Mouse (Mus musculus) layer of hippocampus, postnatal 36 days (tissue): ENCODE data around the gene Usp20. TPM values are rescaled to one million over a fixed set of nuclear protein-coding genes. Genes with fewer than 3 reads are reported as not detected.

Experiments used
- DNase-seq, 2 experiments: peaks; one replicate each; pipeline ENCODE4 v3.0.0; 2022
- total RNA-seq, 2 experiments: library from RNA; stranded (reverse); gene quantifications; 2 replicates each; pipeline ENCODE4 v1.2.3; 2021

Usp20 gene
- total RNA-seq, 2 experiments from 2014 or later, result 79.3 to 80.4 TPM

DNA sequence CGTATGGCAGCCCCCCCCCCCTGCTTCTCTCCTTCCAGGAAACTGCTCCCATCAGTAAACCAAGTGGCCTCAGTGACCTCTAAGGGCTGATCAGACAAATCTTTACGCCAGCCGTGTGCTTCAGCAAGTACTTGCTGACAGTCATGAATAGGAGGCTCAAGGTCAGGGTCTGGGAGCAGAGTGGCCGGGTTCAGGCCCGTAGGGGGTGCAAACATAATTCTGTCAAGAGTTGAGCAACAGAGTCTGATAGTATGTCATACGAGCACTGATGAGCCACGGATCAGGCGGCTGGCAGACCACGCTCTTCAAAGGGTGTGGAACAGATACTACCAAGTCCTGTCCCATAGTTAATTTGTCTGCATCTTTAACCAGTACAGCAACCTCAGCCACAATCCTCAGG is 8.1 kb downstream of the Usp20 start:
- no peak for DNase-seq

DNA sequence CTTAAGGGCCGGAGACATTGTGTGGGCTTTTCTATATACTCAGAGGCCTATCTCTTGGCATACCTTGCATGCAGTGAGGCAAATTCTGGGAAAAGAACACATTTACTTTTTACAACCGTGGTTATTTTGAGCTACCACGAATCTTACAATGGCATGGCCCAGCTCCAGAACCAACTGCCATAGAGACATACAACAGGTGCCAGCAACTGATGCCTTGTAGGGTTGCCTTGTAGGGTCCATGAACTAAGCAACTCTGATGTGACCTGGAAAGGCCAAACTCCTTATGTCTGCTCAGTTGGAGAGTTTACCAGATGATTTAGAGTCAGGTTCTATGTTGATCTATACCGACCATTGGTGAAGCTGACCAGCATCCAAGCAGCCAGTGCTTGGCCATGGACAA is 12.8 kb downstream of the Usp20 start:
- no peak for DNase-seq

DNA sequence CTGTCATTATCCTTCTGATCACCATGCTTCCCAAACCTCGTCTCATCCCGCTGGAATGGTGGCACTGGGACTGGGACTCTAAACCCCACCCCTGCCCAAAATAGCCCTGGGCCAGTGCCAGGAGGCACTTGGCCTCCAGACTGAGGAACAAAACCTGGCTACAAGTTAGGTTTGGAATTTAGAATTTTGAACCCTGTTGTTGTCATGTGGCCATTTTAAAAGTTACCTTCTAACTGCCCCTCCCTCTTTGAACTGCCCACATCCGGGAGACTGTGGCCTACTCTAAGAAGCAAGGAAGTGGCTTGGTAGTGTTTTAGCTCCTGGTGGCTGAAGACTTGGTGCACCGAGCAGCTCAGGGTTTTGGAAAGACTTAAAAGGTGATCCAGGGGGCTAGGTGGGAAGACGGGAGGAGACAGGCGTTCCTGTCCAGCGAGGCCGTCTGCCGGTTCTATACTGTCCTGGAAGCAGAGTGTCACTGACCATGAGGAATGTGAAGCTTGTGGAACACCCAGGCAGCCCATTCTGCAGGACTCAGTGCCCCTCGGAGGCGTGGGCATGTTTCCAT is 13.4 kb downstream of the Usp20 start:
- no peak for DNase-seq

DNA sequence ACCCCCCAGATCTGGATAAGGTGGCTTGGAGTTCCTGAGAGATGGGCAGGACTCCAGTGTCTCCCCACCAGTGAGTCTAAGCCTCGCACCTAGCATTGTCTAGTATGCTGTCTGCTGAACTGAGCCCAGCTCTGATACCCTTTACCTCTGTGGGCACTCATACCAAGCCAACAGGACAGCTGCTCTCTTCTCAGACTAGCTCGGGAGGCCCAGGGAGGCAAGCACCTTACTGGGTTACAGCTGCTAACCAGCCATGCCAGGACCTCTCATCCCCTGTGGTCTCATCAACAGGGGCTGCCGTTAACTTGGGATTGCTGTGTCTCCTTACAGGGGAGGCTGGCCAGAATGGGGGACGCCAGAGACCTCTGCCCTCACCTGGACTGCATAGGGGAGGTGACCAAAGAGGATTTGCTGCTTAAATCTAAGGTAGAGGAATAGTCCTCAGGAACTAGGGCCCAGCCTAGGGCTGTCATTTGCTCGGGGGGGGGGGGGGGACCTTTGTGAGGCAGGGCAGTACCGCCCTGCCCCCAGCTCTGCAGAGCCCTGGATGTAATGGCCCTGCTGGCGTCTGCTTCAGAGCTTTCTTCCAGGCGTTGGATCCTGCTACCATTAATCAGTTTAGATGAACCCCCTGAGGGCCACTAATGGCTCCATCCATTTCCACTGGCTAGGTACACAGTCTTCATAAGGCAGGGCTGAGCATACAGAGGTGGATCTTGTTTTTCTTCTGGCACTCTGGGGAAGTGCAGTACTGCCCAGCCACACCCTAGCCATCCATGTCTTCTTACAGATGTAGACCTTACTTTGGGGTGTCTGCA is 16.6 kb downstream of the Usp20 start:
- no peak for DNase-seq

GRCm38 (mm10) chr2:31002857-31003256 is 20.8 kb downstream of the Usp20 start:
- no peak for DNase-seq

DNA sequence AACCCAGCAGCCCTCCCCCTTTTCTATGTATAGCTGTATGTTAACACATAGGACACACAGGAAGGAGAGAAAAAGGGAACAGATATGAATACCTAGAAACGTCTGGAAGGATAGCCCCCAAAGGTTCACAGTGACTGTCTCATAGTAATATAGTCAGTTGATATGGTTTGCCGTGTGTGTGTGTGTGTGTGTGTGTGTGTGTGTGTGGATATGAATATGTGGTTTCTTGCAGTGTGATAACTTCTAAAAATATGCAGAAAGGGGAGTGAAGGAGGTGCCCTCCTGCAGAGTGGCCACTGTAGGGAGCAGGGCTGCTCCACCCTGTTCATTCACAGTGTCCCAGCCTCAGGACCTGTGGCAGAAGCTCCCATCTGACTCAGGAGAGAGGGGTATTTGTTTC is 23.4 kb downstream of the Usp20 start:
- DNase-seq, result no peak

- no peak for DNase-seq
Observed at GRCm38 (mm10) chr2:31006434-31006833, 24.4 kb downstream of the Usp20 start.

DNA sequence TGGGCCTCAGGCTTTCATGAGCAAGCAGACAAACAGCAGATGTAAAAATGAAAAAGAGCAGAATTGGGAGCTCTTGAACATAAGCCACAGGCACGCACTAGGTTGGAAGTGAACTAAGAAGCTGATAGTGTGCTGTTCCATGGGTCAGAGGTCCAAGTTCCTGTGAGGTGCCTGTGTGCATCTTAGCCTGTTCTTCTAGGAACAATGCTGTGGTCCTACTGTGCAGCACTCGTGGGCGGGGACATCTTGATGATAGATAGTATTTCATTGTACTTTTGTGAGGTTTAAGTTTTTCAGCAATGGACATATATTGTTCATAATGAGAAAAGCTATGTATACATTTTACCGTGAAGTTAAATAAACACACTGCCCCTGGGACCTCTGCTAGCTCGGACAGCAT is 25.1 kb downstream of the Usp20 start:
- no peak for DNase-seq

- DNase-seq, result no peak
Observed at GRCm38 (mm10) chr2:31013371-31014120, 31.5 kb downstream of the Usp20 start.

GRCm38 (mm10) chr2:31017625-31018317 is 35.7 kb downstream of the Usp20 start:
- no peak for DNase-seq

GRCm38 (mm10) chr2:31018519-31018918 is 36.4 kb downstream of the Usp20 start:
- DNase-seq, result no peak

DNA sequence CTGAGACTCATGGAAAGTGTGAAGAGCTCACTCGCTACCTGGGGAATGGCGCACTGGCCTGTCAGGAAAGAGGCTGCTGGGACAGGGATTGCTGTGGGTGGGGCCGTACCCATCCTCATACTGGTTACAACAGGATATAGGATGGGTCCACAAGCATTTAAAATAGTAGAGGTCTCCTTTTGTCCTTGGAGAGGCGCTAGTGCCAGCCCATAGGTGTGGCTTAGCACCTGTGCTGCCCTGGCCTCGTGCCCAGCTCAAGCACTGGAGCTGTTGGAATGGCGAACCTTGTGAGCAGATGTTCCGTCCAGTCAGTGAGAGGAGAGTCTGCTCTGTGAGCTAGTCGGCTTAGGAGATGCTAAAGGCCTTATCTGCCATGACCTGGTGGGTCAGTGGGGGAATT is 36.9 kb downstream of the Usp20 start:
- DNase-seq, result no peak

GRCm38 (mm10) chr2:31020202-31020601 is 38.1 kb downstream of the Usp20 start:
- DNase-seq, result no peak

DNA sequence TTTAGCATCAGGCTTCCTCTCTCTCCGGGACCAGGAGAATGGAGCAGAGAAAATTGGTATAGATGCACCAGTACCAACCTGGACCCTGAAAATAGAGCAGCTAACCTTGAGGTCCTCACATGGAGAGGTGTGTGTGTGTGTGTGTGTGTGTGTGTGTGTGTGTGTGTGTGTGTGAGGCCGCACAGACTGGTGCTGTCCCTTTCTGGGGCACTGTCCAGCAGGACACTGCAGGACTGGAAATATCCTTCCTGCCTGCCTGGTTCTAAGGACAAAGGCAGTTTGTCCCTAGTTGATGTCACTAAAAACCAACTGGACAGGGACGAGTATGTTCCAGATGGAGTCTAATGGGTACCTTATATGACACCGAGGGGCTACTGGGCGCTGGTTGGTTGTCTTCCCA is 41.9 kb downstream of the Usp20 start:
- no peak for DNase-seq

GRCm38 (mm10) chr2:31024618-31025370 is 42.7 kb downstream of the Usp20 start:
- peak; percentile 36 to 48 for DNase-seq

DNA sequence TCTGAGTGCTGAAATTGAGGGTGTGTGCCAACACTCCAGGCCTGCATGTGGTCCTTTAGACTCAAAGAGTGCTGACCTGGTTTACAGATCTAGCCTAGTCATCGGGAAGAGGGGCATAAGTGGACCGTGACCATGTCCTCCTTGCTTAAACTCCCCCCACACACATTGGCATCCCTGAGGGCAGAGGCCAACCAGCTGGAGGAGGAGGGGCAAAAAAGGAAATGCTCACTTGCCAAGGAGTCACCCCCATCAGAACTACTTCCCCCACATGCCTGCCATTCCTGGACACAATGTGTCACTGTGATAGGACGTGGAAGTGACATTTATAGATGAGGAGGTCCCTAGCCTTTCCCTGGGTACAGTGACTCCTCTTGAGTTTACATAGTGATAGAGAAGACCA is 43.4 kb downstream of the Usp20 start:
- no peak for DNase-seq

- DNase-seq, result no peak
Observed at GRCm38 (mm10) chr2:31026642-31027041, 44.6 kb downstream of the Usp20 start.

DNA sequence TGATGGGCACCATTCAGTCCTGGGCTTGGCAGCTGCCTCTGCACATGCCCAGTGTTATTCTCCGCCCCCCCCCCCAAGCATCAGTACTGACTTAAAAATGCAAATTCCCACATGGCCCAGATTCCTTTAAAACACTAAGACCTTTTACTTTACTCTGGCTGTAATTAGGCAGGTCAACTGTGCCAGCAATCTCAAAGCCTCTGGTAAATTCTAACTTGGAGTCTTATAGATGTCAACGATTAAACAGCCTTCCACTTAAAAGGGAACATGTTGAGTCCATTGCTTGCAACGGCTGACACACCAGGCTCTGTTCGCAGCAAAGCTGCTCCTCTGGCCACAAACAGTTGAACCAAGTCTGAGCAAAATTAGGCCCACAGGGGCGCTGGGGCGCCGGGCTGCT is 49.9 kb downstream of the Usp20 start:
- DNase-seq, result no peak

DNA sequence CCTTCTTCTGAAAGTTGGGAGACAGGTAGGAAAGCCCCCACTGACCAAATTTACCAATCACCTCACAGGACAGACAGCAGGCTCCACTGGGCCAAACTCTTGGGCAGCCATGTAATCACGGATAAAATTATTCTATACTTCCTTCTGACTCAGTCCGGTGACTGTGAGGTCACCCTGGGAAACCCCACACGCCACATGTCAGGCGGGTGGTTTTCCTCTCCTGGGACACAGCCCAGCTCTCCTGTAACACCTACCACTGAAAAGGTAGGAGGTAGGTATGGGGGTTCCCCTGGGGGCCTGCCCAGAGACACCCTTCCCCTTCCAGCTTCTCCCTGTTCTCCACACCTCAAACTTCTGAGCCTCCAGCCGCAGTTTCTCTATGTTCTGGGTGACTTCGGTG is 54.7 kb downstream of the Usp20 start:
- no peak for DNase-seq

DNA sequence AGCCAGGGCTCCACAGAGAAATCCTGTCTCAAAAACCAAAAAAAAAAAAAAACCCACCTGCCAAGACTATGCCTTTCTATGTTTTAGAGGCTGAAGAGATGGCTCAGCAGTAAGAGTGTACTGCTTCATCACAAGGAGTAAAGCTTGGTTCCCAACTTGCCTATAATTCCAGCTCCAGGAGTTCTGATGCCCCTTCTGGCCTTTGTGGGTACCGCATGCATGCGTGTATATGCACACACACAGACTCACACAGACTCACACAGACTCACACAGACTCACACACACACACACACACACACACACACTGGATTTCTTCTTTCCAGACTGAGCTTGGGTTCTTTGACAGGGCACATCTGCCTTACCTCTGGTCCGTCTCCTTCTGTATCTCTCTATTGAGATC is 58.0 kb downstream of the Usp20 start:
- DNase-seq, result no peak

GRCm38 (mm10) chr2:31040487-31040886 is 58.4 kb downstream of the Usp20 start:
- no peak for DNase-seq

DNA sequence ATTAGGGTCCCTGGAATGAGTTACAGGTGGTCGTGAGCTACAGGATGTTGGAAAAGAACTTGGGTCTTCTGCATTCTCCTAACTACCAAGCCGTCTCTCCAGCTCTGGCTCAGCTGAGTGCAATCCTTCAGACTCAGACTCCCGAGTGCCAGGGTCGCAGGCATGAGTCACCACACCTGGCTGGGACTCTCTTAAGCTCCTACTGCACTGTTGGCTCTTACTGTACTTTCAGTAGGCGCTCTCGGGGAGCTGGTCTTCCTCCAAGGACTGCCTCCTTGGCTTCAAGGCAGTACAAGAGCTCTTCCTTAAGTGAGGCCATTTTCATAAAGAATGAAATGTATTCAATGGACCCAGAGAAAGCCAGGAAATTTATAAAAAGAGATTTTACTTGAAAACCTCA is 59.3 kb downstream of the Usp20 start:
- DNase-seq, result no peak
